Mouse (Mus musculus) telencephalon, adult 2 months (tissue): ENCODE results near the gene Tyms.
"Not testable (repeated sequence)": the region's sequence is repeated elsewhere in the genome, so short reads cannot be mapped to it uniquely, and the experiment has no call there.

Source experiments
- DNase-seq: peaks from one replicate; pipeline ENCODE4 v3.0.0-alpha.2; 2011; ENCODE audit warnings: low read depth, low spot score

Gene Tyms

DNA sequence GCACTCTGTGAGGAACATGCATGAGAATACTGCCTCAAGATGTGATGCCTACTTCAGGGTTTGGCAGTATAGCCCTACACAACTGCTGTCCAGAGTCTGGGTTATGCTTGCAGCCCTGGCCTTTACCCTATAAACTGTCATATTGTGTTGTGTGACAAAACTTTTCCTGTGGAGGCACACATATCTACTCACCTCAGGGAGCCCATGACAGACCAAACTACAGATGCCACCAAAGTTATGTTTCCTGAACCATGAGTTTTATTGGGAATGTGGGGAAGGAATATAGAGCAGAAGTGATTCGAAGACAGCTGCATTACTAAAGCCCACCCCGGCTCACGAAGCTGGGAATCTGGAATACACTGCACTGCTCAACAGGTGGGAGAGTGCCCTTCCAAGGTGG lies 29.9 kb upstream of the Tyms start:
- DNase-seq: no peak

DNA sequence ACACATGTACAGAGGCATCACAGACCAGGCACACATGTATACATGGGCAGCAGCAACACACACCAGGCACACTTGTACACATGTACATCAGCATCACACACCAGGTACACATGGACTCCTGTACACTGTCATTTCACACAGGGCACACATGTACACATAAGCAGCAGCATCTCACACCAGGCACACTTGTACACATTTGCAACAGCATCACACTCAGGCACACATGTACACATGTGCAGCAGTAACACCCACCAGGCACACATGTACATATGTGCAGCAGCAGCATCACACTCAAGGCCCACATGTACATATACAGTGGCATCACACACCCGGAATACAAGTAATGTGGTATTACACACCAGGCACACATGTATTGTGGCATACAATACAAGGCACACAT lies 24.8 kb upstream of the Tyms start:
- no peak for DNase-seq

DNA sequence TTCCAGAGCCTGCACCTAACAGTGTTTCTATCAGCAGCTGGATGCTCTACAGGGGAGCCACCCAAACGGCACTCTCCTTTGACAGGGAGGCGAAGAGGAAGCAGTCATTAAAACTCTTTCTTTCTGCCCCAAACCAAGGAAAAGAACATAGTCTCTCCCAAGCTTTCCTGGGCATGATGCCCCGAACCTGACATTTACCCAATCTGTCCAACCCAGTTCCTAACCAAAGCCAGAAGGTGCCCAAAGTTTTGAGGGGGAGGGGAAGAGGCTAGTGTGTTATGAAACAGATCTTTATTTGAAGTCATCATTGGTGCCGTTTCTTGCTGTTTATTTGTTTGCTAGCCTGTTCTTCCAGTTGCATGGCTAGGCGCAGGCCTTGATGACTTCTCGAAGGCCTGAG lies 22.3 kb upstream of the Tyms start:
- no peak for DNase-seq

DNA sequence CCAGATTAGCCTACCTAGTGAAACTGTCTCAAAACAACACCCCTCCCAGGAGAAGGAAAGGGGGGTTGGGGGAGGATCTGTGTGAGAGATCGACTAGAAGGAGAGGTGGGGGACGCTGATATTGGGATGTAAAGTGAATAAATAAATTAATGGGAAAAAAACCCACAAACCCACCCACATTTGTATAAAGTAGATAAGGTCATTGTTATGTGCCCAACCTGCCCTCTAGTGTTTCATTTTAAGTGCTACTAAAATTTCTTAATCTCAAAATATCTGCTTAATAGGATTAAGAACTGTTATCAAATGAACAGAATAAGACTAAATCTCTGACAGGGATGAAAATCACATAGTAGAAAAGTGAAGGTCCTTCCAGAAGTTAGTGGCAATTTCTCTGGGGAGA lies 21.0 kb upstream of the Tyms start:
- no peak for DNase-seq

DNA sequence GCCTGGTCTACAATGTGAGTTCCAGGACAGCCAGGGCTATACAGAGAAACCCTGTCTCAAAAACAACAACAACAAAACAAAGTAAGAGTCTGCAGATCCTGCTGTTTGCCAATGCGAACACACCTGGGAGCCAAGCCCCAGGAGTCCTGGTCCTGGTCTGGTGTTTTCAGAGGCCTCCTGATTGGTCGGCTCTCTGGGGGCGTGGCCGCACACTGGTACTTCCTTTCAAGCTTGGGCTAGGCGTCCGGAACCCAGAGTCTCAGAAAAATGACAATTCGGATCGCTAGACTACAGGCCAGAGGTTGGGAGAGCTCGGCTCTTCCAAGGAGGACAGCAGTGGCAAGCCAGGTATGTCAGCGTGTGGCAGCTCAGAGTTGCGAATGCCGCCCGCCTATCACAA lies 19.3 kb upstream of the Tyms start:
- DNase-seq: no peak

DNA sequence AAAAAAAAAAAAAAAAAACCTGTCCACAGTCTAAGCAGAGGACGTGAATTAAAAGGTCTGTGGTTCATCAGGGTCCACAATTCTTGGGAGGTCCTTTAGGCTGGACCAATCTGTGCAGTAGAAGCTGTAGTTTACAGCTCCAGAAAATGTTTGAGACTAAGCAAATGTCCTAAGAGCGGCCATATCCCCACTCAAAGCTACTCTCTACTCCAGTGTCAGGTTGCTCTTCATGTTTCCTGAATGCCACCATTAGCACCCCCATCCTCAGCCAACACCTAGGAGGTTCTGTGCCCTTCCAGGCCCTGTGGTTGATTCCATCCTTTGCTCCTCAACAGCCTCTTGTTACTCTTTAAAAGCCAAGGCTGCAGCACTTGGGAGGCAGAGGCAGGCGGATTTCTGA lies 1.0 kb downstream of the Tyms start:
- DNase-seq: no peak

DNA sequence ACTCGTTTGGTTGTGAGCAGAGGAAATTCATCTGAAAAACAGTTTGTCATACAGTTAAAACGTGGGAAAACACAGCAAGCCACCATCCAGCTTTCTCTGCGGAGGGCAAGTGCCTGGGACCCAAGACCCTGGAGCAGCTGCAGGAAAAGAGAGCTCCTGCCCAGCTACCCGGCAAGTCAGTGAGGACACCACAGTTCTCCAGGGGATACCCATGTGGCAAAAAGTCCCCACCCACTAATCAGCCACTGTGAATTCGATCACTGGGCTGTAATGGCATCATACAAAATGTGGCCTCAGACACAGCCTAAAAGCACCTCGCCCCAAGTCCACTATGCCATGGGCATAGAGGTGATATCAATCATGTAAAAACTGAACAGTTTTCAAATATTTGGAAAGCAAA lies 1.7 kb downstream of the Tyms start:
- DNase-seq: no peak

DNA sequence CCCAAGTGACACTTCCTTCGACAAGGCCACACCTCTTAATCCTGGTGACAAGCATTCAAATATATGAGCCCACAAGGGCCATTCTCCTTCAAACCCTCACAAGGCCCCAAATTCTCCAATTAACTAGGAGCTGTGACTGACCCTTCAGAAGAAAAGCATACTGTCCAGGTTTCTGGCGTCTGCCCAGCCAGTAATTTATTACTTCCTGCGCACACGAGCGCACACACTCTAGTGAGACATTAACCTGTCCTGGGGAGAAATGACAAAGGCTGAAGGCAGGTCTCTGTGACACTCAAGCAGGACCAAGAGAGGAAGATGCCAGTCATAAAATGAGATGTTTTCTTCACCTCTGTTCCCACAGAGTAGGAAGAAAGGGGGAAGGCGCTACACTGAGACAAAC lies 5.7 kb downstream of the Tyms start:
- no peak for DNase-seq

DNA sequence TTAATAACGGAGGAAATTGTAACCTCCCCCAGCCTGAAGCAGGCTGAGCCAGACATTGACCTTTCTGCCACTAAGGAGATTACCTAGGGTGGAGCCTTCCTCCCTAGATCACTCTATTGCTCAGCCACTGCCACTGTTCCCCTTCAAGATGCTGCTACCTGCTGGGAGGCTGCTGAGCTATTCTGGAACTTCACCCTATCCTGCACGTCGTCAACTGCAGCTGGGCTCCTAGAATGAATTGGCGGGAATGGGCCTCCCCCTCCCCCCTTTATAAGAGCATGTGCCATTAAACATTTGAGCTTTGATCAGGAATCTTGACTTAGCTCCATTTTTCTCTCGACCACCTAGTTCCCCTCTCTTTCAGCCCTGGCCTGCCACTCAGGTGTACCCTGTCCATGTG lies 13.8 kb downstream of the Tyms start:
- not testable (repeated sequence) for DNase-seq

DNA sequence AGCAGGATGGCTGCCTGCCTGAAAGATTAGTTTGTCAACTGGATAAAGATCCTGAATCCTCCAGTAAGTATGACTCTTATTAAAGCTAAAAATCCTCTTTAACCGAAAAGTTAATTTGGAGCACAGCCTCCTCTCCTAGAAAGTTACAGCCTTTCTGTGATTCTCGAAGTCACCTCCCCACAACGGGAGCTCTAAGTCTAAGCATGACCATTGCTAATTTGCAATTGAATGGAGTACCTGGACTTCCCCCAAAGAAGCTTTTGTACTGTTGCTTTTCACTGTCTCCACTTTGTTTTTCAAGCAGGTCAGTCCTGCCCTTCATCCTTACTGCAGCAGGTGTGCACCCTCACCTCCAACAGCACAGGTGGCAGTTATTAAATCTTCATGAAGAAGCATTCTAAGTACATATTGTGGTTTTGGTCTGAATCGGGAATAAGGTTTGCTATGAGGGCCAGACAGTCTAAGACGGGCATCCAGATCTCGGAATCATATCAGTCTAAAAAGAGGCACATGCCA lies 15.1 kb downstream of the Tyms start:
- no peak for DNase-seq

DNA sequence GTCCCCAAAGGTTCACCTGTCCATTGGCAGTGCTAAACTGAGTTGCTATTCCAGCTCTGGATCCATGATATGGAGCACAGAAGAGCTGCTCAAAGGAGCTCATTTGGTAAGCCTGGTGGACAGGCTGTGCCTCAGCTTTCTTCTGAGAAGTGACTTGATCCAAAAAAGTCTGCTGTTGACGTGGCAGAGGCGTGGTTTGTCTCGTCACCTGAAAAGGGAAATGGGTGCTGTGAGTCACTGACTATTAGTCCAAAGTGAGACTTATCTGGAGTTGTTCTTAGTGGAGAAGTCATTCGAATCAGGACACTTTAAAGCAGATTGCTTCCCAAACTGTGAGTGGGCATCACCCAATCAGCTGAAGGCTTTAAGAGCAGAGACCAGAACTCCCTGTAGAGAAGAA lies 33.6 kb downstream of the Tyms start:
- DNase-seq: not testable (repeated sequence)

DNA sequence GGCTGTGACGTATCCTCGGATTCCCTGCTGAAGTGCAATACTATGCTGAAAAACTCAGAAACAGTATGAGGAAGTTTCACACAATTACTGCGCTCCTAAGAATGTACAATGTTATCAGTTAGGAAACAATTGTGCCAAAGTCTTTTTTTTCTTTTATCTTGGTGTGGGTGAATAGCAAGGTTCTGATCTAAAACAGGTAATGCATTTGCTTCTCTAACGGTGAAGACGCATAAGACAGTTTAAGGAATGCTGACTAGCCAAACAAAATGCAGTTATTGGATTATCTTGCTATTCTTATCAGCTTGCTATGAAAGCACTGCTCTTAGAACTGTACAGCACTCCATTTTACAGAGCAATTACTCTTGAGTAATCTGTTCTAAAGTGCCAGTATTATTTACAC lies 34.1 kb downstream of the Tyms start:
- DNase-seq: not testable (repeated sequence)

DNA sequence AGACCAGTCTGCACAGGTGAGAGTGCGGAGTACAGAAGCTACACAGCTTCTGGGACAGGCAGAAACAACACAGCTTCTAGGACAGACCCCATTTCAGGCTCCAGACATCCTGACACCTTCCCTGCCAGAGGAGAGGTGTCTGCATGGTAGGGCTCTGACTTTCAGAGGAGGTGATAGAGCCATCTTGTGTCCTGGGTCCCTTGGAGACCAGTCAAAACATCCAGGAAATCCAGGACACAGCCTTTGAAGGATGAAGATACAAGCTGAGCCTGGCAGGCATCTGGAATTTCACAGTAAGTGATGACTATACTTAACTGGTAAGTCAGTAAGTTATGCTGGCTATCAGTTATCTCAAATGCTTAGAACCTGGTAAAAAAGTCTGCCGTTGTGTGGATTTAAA lies 36.3 kb downstream of the Tyms start:
- not testable (repeated sequence) for DNase-seq

DNA sequence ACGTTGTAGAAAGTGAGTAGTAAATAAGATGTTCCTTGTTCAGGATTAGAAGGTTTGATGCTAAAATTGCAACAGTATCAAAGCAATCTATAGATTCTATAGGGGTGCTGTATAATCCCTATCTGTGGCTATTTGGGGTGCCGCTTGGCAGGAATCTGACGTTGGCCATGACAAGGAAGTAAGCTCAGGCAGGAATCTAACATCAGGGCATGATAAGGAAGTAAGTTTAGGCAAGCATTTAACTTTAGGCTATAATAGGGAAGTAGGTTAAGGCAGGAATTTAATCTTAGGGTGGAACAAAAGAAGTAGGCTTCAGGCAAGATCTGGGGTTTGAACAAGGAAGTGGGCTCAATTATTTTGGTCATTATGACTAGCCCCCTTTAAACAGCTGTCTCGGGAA lies 37.6 kb downstream of the Tyms start:
- DNase-seq: not testable (repeated sequence)

DNA sequence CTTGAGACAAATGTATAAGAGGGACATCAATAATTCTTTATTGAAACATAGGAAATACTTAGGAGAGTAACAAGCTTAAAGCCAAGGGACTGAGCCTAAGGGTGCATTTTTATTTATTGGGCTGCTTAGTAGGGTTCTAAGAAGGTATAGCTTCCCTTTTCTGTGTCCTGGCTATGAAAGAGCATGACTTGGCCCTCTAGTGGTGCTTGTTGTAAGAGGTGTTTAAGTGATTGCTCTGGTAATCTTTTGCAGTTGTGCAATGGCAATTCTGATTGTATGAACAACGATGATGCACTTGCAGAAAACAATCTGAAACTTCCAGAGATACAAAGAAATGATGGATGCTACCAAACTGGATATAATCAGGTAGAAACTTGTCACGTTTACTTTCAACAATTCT lies 58.8 kb downstream of the Tyms start:
- DNase-seq: peak; percentile 33

DNA sequence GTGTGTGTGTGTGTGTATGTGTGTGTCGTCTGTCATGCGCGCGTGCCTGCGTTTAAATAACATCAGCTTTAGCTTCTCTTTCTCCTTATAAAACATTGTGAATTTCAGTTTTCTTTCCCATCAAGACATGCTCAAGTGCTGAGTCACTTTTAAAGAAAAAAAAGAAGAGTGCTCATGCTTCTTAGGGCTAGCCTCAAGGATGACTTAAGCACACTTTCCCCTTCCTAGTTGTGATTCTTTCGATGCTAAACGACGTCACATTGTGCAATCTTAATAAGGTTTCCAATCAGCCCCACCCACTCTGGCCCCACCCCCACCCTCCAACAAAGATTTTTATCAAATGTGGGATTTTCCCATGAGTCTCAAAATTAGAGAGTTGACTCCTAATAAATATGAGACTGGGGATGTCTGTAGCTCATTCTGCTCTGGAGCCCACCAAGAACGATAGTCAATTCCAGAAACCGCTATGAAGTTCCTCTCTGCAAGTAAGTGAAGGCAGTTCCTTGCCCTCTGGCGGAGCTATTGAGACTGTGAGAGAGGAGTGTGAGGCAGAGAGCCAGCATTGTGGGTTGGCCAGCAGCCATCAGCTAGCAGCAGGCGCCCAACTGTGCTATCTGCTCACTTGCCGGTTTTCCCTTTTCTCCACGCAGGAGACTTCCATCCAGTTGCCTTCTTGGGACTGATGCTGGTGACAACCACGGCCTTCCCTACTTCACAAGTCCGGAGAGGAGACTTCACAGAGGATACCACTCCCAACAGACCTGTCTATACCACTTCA lies 60.5 kb downstream of the Tyms start, which contains the start of gene Il6:
TSS of gene Il6 (plus strand) at position 389 of the 778 bp plus-strand sequence.
- DNase-seq: peak; percentile 74
